Mouse (Mus musculus) limb, embryonic 10.5 days (tissue): Measurements from ENCODE around the gene Dph7. TPM values are rescaled to one million over a fixed set of nuclear protein-coding genes. Genes with fewer than 3 reads are reported as not detected.

Source experiments
- DNase-seq: peaks from one replicate; pipeline ENCODE4 v3.0.0-alpha.2; 2017; ENCODE audit warnings: low spot score
- H3K27ac ChIP-seq: fragments of 300-500 bp; sonication (generic); 2 replicates; pipeline ENCODE4 v1.5.1; 2016; ENCODE audit warnings: mild to moderate bottlenecking
- H3K27me3 ChIP-seq: fragments of 300-500 bp; sonication (generic); 2 replicates; pipeline ENCODE4 v1.6.1; 2016; ENCODE audit warnings: low read depth, mild to moderate bottlenecking; ENCODE audit not compliant: poor library complexity, severe bottlenecking
- H3K36me3 ChIP-seq: fragments of 300-500 bp; sonication (generic); 2 replicates; pipeline ENCODE4 v1.6.1; 2016; ENCODE audit warnings: mild to moderate bottlenecking, moderate library complexity
- H3K4me1 ChIP-seq: fragments of 300-500 bp; sonication (generic); 2 replicates; pipeline ENCODE4 v1.6.1; 2016
- H3K4me3 ChIP-seq: fragments of 300-500 bp; sonication (generic); 2 replicates; pipeline ENCODE4 v1.5.1; 2016; ENCODE audit warnings: mild to moderate bottlenecking, moderate library complexity
- H3K9me3 ChIP-seq: fragments of 300-500 bp; sonication (generic); replicated peaks from 2 replicates; pipeline ENCODE4 v1.6.1; 2016; ENCODE audit warnings: mild to moderate bottlenecking
- WGBS: fragments of 180-500 bp; shearing (Covaris S2); methylation state at CpG from one replicate; pipeline ENCODE4 v1.1.7; 2016; 5-methylcytosine and 5-hydroxymethylcytosine counted together
- microRNA-seq: library from miRNA; unstranded; fragments of <30 nt; microRNA quantifications from one replicate; pipeline ENCODE4, GENCODE M21; 2017
- polyA plus RNA-seq: library from polyadenylated mRNA; unstranded; fragments of >200 nt; fragmentation: Nextera tagmentation; extraction: Ambion mirVana; gene quantifications from 2 replicates; pipeline ENCODE4 v1.2.1, GENCODE M21; 2016

The Dph7 gene
- polyA plus RNA-seq, 1 experiment from 2014 or later = 36.6 TPM

GRCm38 (mm10) chr2:24976960-24977359 lies 14.8 kb downstream of the Dph7 start:
- Histone ChIP-seq H3K27me3 (no peaks in the 10 kb centered on the region), H3K9me3 (no peaks in the 10 kb centered on the region), H3K27ac (no peak overlapping the region), H3K4me1 (peaks cover 19% of the 10 kb centered on the region), H3K36me3 (peaks cover 16% of the 10 kb centered on the region), H3K4me3 (no peak overlapping the region)
- DNase-seq = no peak
- WGBS = 89% methylated on average over 5 of the region's 5 CpGs

DNA sequence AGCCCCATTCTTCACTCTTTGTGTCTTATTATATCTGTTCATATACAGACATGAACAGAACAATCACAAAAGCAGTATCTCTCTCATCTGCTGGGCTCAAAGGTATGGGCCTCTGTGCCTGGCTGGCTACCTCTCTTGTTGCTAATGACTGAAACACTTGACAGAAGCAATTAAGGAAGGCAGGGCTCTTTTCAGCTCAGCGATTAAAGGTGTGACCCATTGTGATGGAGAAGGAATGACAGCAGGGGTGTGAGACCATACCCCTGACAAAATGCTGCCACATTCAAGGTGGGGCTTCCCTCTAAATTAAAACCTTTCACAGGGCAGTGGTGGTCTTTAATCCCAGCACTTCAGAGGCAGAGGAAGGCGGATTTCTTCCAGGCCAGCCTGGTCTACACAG lies 25.6 kb downstream of the Dph7 start:
- no peaks in the 10 kb centered on the region for H3K9me3 ChIP-seq
- H3K27ac ChIP-seq = no peak overlapping the region
- 43% methylated on average over 2 of the region's 2 CpGs for WGBS
- H3K36me3 ChIP-seq = peaks cover 12% of the 10 kb centered on the region; the same call in 1 of the 2 replicates
- no peak for DNase-seq
- H3K4me1 ChIP-seq = no peaks in the 10 kb centered on the region
- no peak overlapping the region for H3K4me3 ChIP-seq
- H3K27me3 ChIP-seq = no peaks in the 10 kb centered on the region

DNA sequence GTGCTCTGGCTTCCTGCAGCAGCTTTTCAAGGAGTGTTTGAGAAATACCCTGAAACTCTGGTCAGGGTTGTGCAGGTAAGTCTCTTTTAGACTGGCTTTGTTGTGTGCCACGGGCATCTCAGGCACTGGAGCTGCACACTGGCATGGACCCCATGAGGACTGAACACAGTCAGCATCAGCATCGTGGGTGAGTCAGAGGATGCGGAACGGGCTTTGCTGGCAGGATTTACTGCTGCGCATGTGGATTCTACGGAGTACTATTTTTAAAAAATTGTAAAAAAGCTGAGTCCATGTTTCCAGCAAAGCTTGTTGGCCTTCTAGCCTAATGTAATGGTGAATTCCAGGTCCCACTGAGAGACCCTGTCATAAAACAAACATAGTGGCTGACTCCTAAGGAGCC lies 33.1 kb downstream of the Dph7 start:
- DNase-seq = no peak
- no peak overlapping the region for H3K4me3 ChIP-seq
- no peaks in the 10 kb centered on the region for H3K27me3 ChIP-seq
- no peaks in the 10 kb centered on the region for H3K9me3 ChIP-seq
- 0 out of 2 replicates have a peak, but pooled peaks cover 2% of the 10 kb centered on the region for H3K36me3 ChIP-seq
- WGBS = 93% methylated on average over 6 of the region's 6 CpGs
- H3K27ac ChIP-seq = no peak overlapping the region
- H3K4me1 ChIP-seq = no peaks in the 10 kb centered on the region

DNA sequence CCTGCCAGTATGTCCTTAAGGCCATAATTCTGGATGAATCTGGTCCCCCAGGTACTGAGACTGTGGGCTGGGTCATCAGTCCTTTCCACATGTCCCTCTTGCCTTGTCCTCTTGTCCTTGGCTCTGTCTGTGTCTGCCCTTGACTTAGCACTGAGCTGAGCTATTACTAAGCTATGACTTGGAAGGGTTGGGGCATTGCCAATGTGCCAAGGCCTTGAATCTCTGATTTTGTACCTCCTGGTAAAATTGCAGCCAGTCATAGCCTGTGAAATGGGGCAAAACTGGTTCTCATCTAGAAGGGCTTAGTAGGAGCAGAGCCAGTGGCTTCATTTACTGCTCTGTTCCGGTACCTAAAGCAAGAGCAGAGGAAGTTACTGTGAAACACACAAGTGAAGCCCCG lies 34.3 kb downstream of the Dph7 start:
- Histone ChIP-seq H3K27me3 (no peaks in the 10 kb centered on the region), H3K4me1 (no peaks in the 10 kb centered on the region), H3K4me3 (no peak overlapping the region), H3K27ac (no peak overlapping the region), H3K9me3 (no peaks in the 10 kb centered on the region), H3K36me3 (0 out of 2 replicates have a peak, but pooled peaks cover 2% of the 10 kb centered on the region)
- 97% methylated on average over 2 of the region's 2 CpGs for WGBS
- DNase-seq = no peak

DNA sequence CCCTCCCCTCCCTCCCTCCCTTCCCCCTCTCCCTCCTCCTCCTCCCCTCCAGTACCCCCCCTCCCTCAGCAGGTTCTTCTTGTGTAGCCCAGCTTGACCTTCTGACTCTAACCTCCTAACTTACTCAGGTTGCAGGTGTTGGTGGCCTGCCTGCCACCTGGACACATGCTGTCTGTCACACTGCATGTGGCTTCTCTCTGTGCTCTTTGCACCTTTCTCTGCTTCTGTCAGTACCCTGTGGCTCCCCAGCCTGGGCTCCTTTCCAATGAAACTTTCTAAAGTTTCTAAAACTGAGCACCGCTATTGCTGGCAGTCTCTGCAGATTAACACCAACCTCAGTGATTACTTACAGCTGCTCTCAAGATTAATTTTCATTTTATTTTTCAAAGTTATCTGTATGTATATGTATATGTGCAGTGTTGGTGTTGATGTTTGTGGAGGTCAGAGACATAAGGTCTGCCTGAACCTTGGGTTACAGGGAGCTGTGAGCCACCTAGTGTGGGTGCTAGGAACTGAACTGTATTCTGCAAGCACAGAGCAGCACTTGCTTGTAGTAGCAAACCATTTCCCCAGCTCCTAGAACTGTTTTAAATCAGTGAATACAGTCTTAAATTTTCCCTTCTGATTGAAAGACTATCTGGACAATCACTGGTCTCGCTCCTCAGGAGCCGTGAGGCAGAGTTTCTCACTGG lies 38.5 kb downstream of the Dph7 start:
- WGBS = 86% methylated on average over 3 of the region's 3 CpGs

GRCm38 (mm10) chr2:25003946-25004786 lies 42.0 kb downstream of the Dph7 start:
- Histone ChIP-seq H3K27ac (no peak overlapping the region), H3K4me3 (no peak overlapping the region), H3K36me3 (no peaks in the 10 kb centered on the region), H3K27me3 (no peaks in the 10 kb centered on the region), H3K9me3 (no peaks in the 10 kb centered on the region), H3K4me1 (no peaks in the 10 kb centered on the region)
- DNase-seq = no peak
- 85% methylated on average over 9 of the region's 9 CpGs for WGBS

More for the DNA sequence above, 38.5 kb downstream of the Dph7 start:
- no peak for DNase-seq
- H3K9me3 ChIP-seq = no peaks in the 10 kb centered on the region
- no peaks in the 10 kb centered on the region for H3K27me3 ChIP-seq
- H3K27ac ChIP-seq = no peak overlapping the region
- no peak overlapping the region for H3K4me3 ChIP-seq
- H3K4me1 ChIP-seq = no peaks in the 10 kb centered on the region
- H3K36me3 ChIP-seq = no peaks in the 10 kb centered on the region

- WGBS = 96% methylated on average over 1 of the region's 1 CpGs
- Histone ChIP-seq H3K9me3 (no peaks in the 10 kb centered on the region), H3K27me3 (no peaks in the 10 kb centered on the region), H3K4me3 (no peak overlapping the region), H3K27ac (no peak overlapping the region), H3K4me1 (no peaks in the 10 kb centered on the region), H3K36me3 (no peaks in the 10 kb centered on the region)
- DNase-seq = no peak
Measured at GRCm38 (mm10) chr2:25006767-25007166, 44.6 kb downstream of the Dph7 start.

DNA sequence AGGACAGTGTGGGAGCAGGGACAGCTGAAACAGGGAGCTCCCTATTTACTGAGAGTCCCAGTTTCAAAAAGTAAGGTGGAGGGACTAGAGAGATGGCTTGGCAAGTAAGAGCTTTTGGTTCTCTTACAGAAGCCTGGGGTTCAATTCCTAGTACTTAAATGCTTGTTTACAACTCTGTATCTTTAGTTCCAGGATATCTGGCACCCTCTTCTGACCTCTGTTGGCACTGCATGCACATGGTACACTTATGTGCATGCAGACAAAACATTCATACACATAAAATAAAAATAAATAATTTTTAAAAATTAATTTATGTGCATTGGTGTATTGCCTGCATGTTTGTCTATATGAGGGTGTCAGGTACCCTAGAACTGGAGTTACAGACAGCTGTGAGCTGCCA lies 46.0 kb downstream of the Dph7 start:
- H3K27ac ChIP-seq = no peak overlapping the region
- no peak overlapping the region for H3K4me3 ChIP-seq
- H3K27me3 ChIP-seq = no peaks in the 10 kb centered on the region
- no peaks in the 10 kb centered on the region for H3K9me3 ChIP-seq
- DNase-seq = no peak
- no peaks in the 10 kb centered on the region for H3K4me1 ChIP-seq
- H3K36me3 ChIP-seq = no peaks in the 10 kb centered on the region

Small RNA genes within 50 kb of the gene (microRNA-seq; reads per million reads assigned to microRNA genes)
- gene Gm22875 = not detected

Other genes starting within 250 kb of the Dph7 start
- gene Cacna1b, start 199.2 kb upstream of the Dph7 start, polyA plus RNA-seq = 1.7 and 2.2 TPM in 2 replicates
- 136 and 152 TPM in 2 replicates for gene Ehmt1, start 42.8 kb upstream of the Dph7 start, polyA plus RNA-seq
- gene Arrdc1, start 27.1 kb upstream of the Dph7 start, polyA plus RNA-seq = 12.9 and 16.5 TPM in 2 replicates
- 24.6 and 27.6 TPM in 2 replicates for gene Zmynd19, start 12.6 kb upstream of the Dph7 start, polyA plus RNA-seq
- 119 and 124 TPM in 2 replicates for gene Mrpl41, start 12.7 kb downstream of the Dph7 start, polyA plus RNA-seq
- 7.0 and 9.1 TPM in 2 replicates for gene Pnpla7, start 13.6 kb downstream of the Dph7 start, polyA plus RNA-seq
- gene Nsmf, start 92.0 kb downstream of the Dph7 start, polyA plus RNA-seq = 61.6 and 68.2 TPM in 2 replicates
- gene Entpd8, start 117.9 kb downstream of the Dph7 start, polyA plus RNA-seq = 0.30 TPM in 1 of 2 replicates, not detected in the other
- 0.15 and 0.28 TPM in 2 replicates for gene Noxa1, start 132.7 kb downstream of the Dph7 start, polyA plus RNA-seq
- 7.9 and 10.3 TPM in 2 replicates for gene Nrarp, start 218.4 kb downstream of the Dph7 start, polyA plus RNA-seq
- gene Tor4a, start 234.5 kb downstream of the Dph7 start, polyA plus RNA-seq = 3.2 TPM in 2 replicates
- gene Nelfb, start 249.1 kb downstream of the Dph7 start, polyA plus RNA-seq = 129 and 137 TPM in 2 replicates